Mouse (Mus musculus) thymus, postnatal 4 days (tissue): ENCODE measurements around the gene Lexm.
A peak's percentile ranks its signal among the peaks of the same experiment; 100 is the strongest.

ENCODE experiments used
- DNase-seq: peaks from one replicate; pipeline ENCODE4 v3.0.0; 2021

Gene Lexm

GRCm38 (mm10) chr4:106617056-106617455, at the start of gene Lexm:
Gene Lexm (minus strand): TSS chr4:106617241.
- peak; percentile 51 for DNase-seq

GRCm38 (mm10) chr4:106666546-106666945, 49.5 kb upstream of the Lexm start:
- DNase-seq = no peak

GRCm38 (mm10) chr4:106665673-106666072, 48.6 kb upstream of the Lexm start:
- DNase-seq = no peak

GRCm38 (mm10) chr4:106665269-106665668, 48.2 kb upstream of the Lexm start:
- DNase-seq = no peak

- DNase-seq = no peak
These were observed 47.7 kb upstream of the Lexm start for GRCm38 (mm10) chr4:106664697-106665096.

- DNase-seq = no peak
These were observed 47.0 kb upstream of the Lexm start for GRCm38 (mm10) chr4:106663956-106664470.

GRCm38 (mm10) chr4:106655681-106656080, 38.6 kb upstream of the Lexm start:
- no peak for DNase-seq

- no peak for DNase-seq
These were observed 36.0 kb upstream of the Lexm start for GRCm38 (mm10) chr4:106653051-106653450.

GRCm38 (mm10) chr4:106652546-106652945, 35.5 kb upstream of the Lexm start:
- DNase-seq = no peak

GRCm38 (mm10) chr4:106650833-106651527, 33.9 kb upstream of the Lexm start, which contains the start of gene Pars2:
Gene Pars2 (plus strand): TSS chr4:106651069.
- DNase-seq = peak; percentile 98

- DNase-seq = no peak
These were observed 30.1 kb upstream of the Lexm start for GRCm38 (mm10) chr4:106647137-106647536.

- DNase-seq = no peak
These were observed 28.8 kb upstream of the Lexm start for GRCm38 (mm10) chr4:106645797-106646196.

GRCm38 (mm10) chr4:106644218-106644610, 27.2 kb upstream of the Lexm start:
- no peak for DNase-seq

- no peak for DNase-seq
These were observed 26.6 kb upstream of the Lexm start for GRCm38 (mm10) chr4:106643483-106644217.

- no peak for DNase-seq
These were observed 17.0 kb upstream of the Lexm start for GRCm38 (mm10) chr4:106634086-106634479.

GRCm38 (mm10) chr4:106633281-106634085, 16.4 kb upstream of the Lexm start:
- DNase-seq = no peak

- no peak for DNase-seq
These were observed 15.3 kb upstream of the Lexm start for GRCm38 (mm10) chr4:106632313-106632712.

- peak; percentile 75 for DNase-seq
These were observed 13.5 kb upstream of the Lexm start for GRCm38 (mm10) chr4:106630333-106631220.

- no peak for DNase-seq
These were observed 12.3 kb upstream of the Lexm start for GRCm38 (mm10) chr4:106629374-106629773.

GRCm38 (mm10) chr4:106628650-106629360, 11.8 kb upstream of the Lexm start:
- no peak for DNase-seq

GRCm38 (mm10) chr4:106627809-106628208, 10.8 kb upstream of the Lexm start:
- DNase-seq = no peak

- DNase-seq = no peak
These were observed 7.2 kb upstream of the Lexm start for GRCm38 (mm10) chr4:106624271-106624670.
